Mouse (Mus musculus) midbrain, embryonic 14.5 days (tissue): ENCODE results near the gene Nrxn1. TPM values are rescaled to one million over a fixed set of nuclear protein-coding genes. Genes with fewer than 3 reads are reported as not detected.

ENCODE experiments used
- ATAC-seq: fragments of 200-750 bp; cut with Nextera tagmentation; 2 replicates; pipeline ENCODE4 v1.8.0; 2017; ENCODE audit warnings: moderate number of reproducible peaks, moderate library complexity; ENCODE audit not compliant: low FRiP score, low TSS enrichment
- DNase-seq: peaks from one replicate; pipeline ENCODE4 v3.0.0-alpha.2; 2015
- H3K27ac ChIP-seq: fragments of 300-500 bp; sonication (generic); replicated peaks from 2 replicates; pipeline ENCODE4 v1.5.1; 2014; ENCODE audit warnings: mild to moderate bottlenecking, low read depth, low read length, moderate library complexity
- H3K27me3 ChIP-seq: fragments of 300-500 bp; sonication (generic); 2 replicates; pipeline ENCODE4 v1.6.1; 2014; ENCODE audit warnings: low read length, control low read depth, mixed read lengths; ENCODE audit not compliant: control insufficient read depth, insufficient read depth
- H3K36me3 ChIP-seq: fragments of 300-500 bp; sonication (generic); 2 replicates; pipeline ENCODE4 v1.6.1; 2014; ENCODE audit warnings: low read length, control low read depth; ENCODE audit not compliant: control insufficient read depth, insufficient read depth
- H3K4me1 ChIP-seq: fragments of 300-500 bp; sonication (generic); 2 replicates; pipeline ENCODE4 v1.6.1; 2014; ENCODE audit warnings: mild to moderate bottlenecking, antibody characterized with exemption, low read length, control low read depth; ENCODE audit not compliant: control insufficient read depth, insufficient read depth
- H3K4me2 ChIP-seq: fragments of 300-500 bp; sonication (generic); 2 replicates; pipeline ENCODE4 v1.6.1; 2014; ENCODE audit warnings: mild to moderate bottlenecking, low read length, moderate library complexity
- H3K4me3 ChIP-seq: fragments of 300-500 bp; sonication (generic); replicated peaks from 2 replicates; pipeline ENCODE4 v1.5.1; 2014; ENCODE audit warnings: low read depth, low read length
- H3K9ac ChIP-seq: fragments of 300-500 bp; sonication (generic); replicated peaks from 2 replicates; pipeline ENCODE4 v1.6.1; 2014; ENCODE audit warnings: mild to moderate bottlenecking, low read length, moderate library complexity
- H3K9me3 ChIP-seq: fragments of 300-500 bp; sonication (generic); 2 replicates; pipeline ENCODE4 v1.6.1; 2016; ENCODE audit warnings: low read length, control low read depth, mixed read lengths; ENCODE audit not compliant: control insufficient read depth
- WGBS: fragments of 180-500 bp; shearing (Covaris S2); extraction: QIAGEN DNeasy Blood & Tissue Kit; methylation state at CpG from one replicate; pipeline ENCODE4 v1.1.7; 2014; 5-methylcytosine and 5-hydroxymethylcytosine counted together
- polyA plus RNA-seq: library from polyadenylated mRNA; unstranded; fragments of >200 nt; fragmentation: Nextera tagmentation; extraction: Ambion mirVana; gene quantifications from 2 replicates; pipeline ENCODE4 v1.2.1, GENCODE M21; 2014

The Nrxn1 gene
- polyA plus RNA-seq, 1 experiment from 2014 or later, result 171 TPM

- Histone ChIP-seq H3K27me3 (no peaks in the 10 kb centered on the region), H3K27ac (no peak overlapping the region), H3K4me3 (no peak overlapping the region), H3K4me2 (no peak overlapping the region), H3K36me3 (no peaks in the 10 kb centered on the region), H3K4me1 (no peaks in the 10 kb centered on the region), H3K9ac (no peak overlapping the region), H3K9me3 (no peaks in the 10 kb centered on the region)
- ATAC-seq (no peak), DNase-seq (no peak)
- WGBS, result 84% methylated on average over 2 of the region's 2 CpGs
Measured at GRCm38 (mm10) chr17:90129183-90129582, 963.7 kb downstream of the Nrxn1 start.

- no peaks in the 10 kb centered on the region for H3K27me3 ChIP-seq
- 75% methylated on average over 1 of the region's 1 CpGs for WGBS
- H3K4me2 ChIP-seq, result no peak overlapping the region
- ATAC-seq, result no peak
- H3K4me1 ChIP-seq, result no peaks in the 10 kb centered on the region
- no peak for DNase-seq
- no peaks in the 10 kb centered on the region for H3K36me3 ChIP-seq
- no peak overlapping the region for H3K9ac ChIP-seq
- no peak overlapping the region for H3K27ac ChIP-seq
- H3K4me3 ChIP-seq, result no peak overlapping the region
- no peaks in the 10 kb centered on the region for H3K9me3 ChIP-seq
Measured at GRCm38 (mm10) chr17:90127561-90127960, 965.3 kb downstream of the Nrxn1 start.

- no peaks in the 10 kb centered on the region for H3K36me3 ChIP-seq
- no peak overlapping the region for H3K4me3 ChIP-seq
- H3K27me3 ChIP-seq, result no peaks in the 10 kb centered on the region
- no peaks in the 10 kb centered on the region for H3K4me1 ChIP-seq
- no peak for DNase-seq
- no peak overlapping the region for H3K4me2 ChIP-seq
- H3K27ac ChIP-seq, result no peak overlapping the region
- no peak overlapping the region for H3K9ac ChIP-seq
- no peaks in the 10 kb centered on the region for H3K9me3 ChIP-seq
- no peak for ATAC-seq
- 80% methylated on average over 5 of the region's 5 CpGs for WGBS
Measured at GRCm38 (mm10) chr17:90122796-90123481, 969.9 kb downstream of the Nrxn1 start.

GRCm38 (mm10) chr17:90116241-90116640 is 976.6 kb downstream of the Nrxn1 start:
- H3K36me3 ChIP-seq, result no peaks in the 10 kb centered on the region
- H3K27ac ChIP-seq, result no peak overlapping the region
- ATAC-seq (no peak), DNase-seq (no peak)
- H3K4me2 ChIP-seq, result no peak overlapping the region
- H3K4me1 ChIP-seq, result no peaks in the 10 kb centered on the region
- no peaks in the 10 kb centered on the region; the same call in 1 of the 2 replicates for H3K9me3 ChIP-seq
- no peak overlapping the region for H3K4me3 ChIP-seq
- no peaks in the 10 kb centered on the region for H3K27me3 ChIP-seq
- no peak overlapping the region for H3K9ac ChIP-seq
- 87% methylated on average over 2 of the region's 2 CpGs for WGBS

GRCm38 (mm10) chr17:90094999-90095398 is 997.9 kb downstream of the Nrxn1 start:
- DNase-seq (no peak), ATAC-seq (no peak)
- Histone ChIP-seq H3K27me3 (no peaks in the 10 kb centered on the region), H3K9me3 (no peaks in the 10 kb centered on the region), H3K4me1 (no peaks in the 10 kb centered on the region), H3K4me2 (no peak overlapping the region), H3K36me3 (no peaks in the 10 kb centered on the region), H3K4me3 (no peak overlapping the region), H3K27ac (no peak overlapping the region), H3K9ac (no peak overlapping the region)
- 84% methylated on average over 3 of the region's 3 CpGs for WGBS

- Histone ChIP-seq H3K27me3 (no peaks in the 10 kb centered on the region), H3K9me3 (no peaks in the 10 kb centered on the region), H3K36me3 (no peaks in the 10 kb centered on the region), H3K4me2 (peak overlapping the region; percentile 59), H3K4me3 (peak overlapping the region; percentile 33), H3K9ac (peak overlapping the region; percentile 49), H3K4me1 (peaks cover 16% of the 10 kb centered on the region), H3K27ac (peak overlapping the region; percentile 85)
- WGBS, result 2% methylated on average over 12 of the region's 12 CpGs
- ATAC-seq, result peak; percentile 100
- peak; percentile 94 for DNase-seq
Measured at GRCm38 (mm10) chr17:90088314-90088650, 1004.6 kb downstream of the Nrxn1 start.

GRCm38 (mm10) chr17:90087616-90088313 is 1005.1 kb downstream of the Nrxn1 start:
- H3K9ac ChIP-seq, result peak overlapping the region; percentile 49; the same call in 1 of the 2 replicates
- no peaks in the 10 kb centered on the region for H3K27me3 ChIP-seq
- H3K27ac ChIP-seq, result peak overlapping the region; percentile 85
- H3K9me3 ChIP-seq, result no peaks in the 10 kb centered on the region
- 42% methylated on average over 11 of the region's 11 CpGs for WGBS
- peak overlapping the region; percentile 59 for H3K4me2 ChIP-seq
- no peak for DNase-seq
- ATAC-seq, result no peak; the same call in 1 of the 2 replicates
- peaks cover 16% of the 10 kb centered on the region for H3K4me1 ChIP-seq
- H3K36me3 ChIP-seq, result no peaks in the 10 kb centered on the region
- peak overlapping the region; percentile 33 for H3K4me3 ChIP-seq

- DNase-seq (peak; percentile 83), ATAC-seq (peak; percentile 60)
- Histone ChIP-seq H3K27ac (peak overlapping the region; percentile 84), H3K4me1 (peaks cover 16% of the 10 kb centered on the region), H3K9ac (no peak overlapping the region), H3K9me3 (no peaks in the 10 kb centered on the region), H3K4me2 (peak overlapping the region; percentile 31), H3K27me3 (no peaks in the 10 kb centered on the region), H3K4me3 (no peak overlapping the region), H3K36me3 (no peaks in the 10 kb centered on the region)
- WGBS, result 0% methylated on average over 1 of the region's 1 CpGs
Measured at GRCm38 (mm10) chr17:90086826-90087225, 1006.0 kb downstream of the Nrxn1 start.

- Histone ChIP-seq H3K36me3 (no peaks in the 10 kb centered on the region), H3K4me2 (no peak overlapping the region), H3K9ac (no peak overlapping the region), H3K4me3 (no peak overlapping the region), H3K9me3 (no peaks in the 10 kb centered on the region), H3K4me1 (peaks cover 15% of the 10 kb centered on the region; the same call in 1 of the 2 replicates), H3K27me3 (no peaks in the 10 kb centered on the region), H3K27ac (no peak overlapping the region)
- no peak; the same call in 1 of the 2 replicates for ATAC-seq
- 36% methylated on average over 6 of the region's 6 CpGs for WGBS
- peak; percentile 42 for DNase-seq
Measured at GRCm38 (mm10) chr17:90079003-90079402, 1013.9 kb downstream of the Nrxn1 start.
